Mouse (Mus musculus): Measurements from ENCODE around the gene Hoxd8. TPM values are rescaled to one million over a fixed set of nuclear protein-coding genes. Genes with fewer than 3 reads are reported as not detected.
A peak's percentile ranks its signal among the peaks of the same experiment; 100 is the strongest.

Gene Hoxd8
- polyA plus RNA-seq, 1 experiment from 2014 or later = 1.3 TPM

DNA sequence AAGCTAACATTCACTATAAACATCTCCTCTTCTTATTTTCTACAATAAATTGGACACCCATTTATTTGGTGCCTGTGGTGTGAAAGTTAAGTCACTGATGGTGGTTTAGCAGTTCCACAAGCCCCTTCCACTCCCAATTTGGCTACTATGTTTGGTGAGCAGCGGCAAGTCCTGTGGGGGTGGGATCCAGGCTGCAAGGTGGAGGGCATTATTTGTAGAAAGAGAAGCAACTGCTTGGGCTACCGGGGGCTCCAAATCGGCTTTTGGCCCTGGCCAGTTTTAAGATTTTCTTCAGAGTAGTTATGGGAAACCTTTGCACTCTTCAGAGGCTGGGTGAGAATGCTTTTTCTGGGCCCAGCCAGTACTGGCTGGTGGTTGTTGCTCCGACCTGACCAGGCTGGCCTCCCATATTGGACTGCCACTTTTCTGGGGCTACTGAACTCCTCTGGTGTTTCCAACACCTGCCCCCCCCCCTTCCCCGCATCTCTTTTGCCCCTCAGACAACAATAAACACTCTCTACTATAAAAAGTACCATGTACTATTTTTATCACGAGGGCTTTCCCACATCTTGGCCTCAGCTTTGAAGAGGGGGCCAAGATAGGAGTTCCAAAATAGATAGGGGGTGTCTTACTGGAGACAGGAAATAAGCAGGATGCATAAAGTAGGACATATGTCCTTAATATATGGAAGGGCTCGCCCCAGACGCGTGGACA is 27.5 kb downstream of the Hoxd8 start:
- TF ChIP-seq EP300 (optimal IDR thresholded peaks at IDR 0.05) (no peak), CTCF (IDR thresholded peaks at IDR 0.05; ENCODE audit: low read depth) (no peak)
- ATAC-seq (ENCODE audit: low FRiP score, low TSS enrichment) = no peak
- H3K4me3 ChIP-seq (ENCODE audit: low read depth, low read length) = no peak overlapping the region
- H3K9me3 ChIP-seq (ENCODE audit: control insufficient read depth, low read length) = no peaks in the 10 kb centered on the region
- H3K4me1 ChIP-seq (replicated peaks; ENCODE audit: control insufficient read depth, insufficient read depth) = no peaks in the 10 kb centered on the region
- peaks cover 24% of the 10 kb centered on the region for H3K27me3 ChIP-seq (ENCODE audit: control insufficient read depth, insufficient read depth, low read length)
- 20% methylated on average over 9 of the region's 9 CpGs for WGBS
- no peak for DNase-seq (ENCODE audit: low spot score)
- H3K27ac ChIP-seq (replicated peaks) = no peak overlapping the region
- H3K4me2 ChIP-seq (replicated peaks; ENCODE audit: low read depth) = no peak overlapping the region
- H3K36me3 ChIP-seq (ENCODE audit: control insufficient read depth, insufficient read depth, low read length) = no peaks in the 10 kb centered on the region
- no peak overlapping the region for H3K9ac ChIP-seq (ENCODE audit: low read length)

DNA sequence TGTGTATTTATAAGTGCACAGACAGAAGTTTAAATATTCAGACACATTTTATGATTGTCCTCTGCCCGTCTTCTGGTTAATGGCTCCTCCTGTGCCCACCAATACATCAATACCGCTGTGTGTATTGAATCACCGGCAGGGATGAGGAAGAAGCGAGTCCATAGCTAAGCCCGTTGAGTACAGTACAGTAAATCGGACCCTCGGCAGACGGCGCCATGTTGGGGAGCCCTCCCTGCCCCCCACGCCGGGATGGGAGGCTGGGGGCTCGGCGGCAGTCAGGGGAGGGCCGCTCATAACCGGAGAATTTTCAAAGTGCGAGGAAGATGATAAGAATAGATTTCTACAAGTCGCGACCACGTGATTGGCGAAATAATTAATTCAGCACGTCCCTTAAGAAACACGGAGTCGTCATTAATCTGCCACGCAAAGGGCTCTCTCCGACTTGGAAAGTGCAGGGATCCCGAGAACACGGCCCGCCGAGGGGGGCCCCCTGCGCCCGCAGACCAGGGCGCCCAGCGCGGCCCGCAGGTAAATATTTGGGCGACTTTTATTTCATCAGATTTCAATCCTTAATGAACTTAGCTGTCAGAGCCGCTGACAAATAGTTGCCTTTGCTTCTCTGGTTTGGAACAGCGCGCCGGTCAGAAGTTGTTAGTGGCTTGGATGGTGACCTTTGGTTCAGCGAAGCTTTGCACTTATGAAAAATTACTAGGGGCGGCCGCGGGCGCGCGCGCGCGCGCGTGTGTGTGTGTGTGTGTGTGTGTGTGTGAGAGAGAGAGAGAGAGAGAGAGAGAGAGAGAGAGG is 28.3 kb downstream of the Hoxd8 start:
- Histone ChIP-seq H3K4me1 (replicated peaks; ENCODE audit: control insufficient read depth, insufficient read depth) (no peaks in the 10 kb centered on the region), H3K27me3 (ENCODE audit: control insufficient read depth, insufficient read depth, low read length) (peaks cover 28% of the 10 kb centered on the region), H3K9me3 (ENCODE audit: control insufficient read depth, low read length) (no peaks in the 10 kb centered on the region), H3K4me2 (replicated peaks; ENCODE audit: low read depth) (peak overlapping the region; percentile 25), H3K36me3 (ENCODE audit: control insufficient read depth, insufficient read depth, low read length) (no peaks in the 10 kb centered on the region), H3K27ac (replicated peaks) (no peak overlapping the region), H3K9ac (ENCODE audit: low read length) (no peak overlapping the region), H3K4me3 (ENCODE audit: low read depth, low read length) (peak overlapping the region; percentile 19)
- WGBS = 3% methylated on average over 52 of the region's 52 CpGs
- no peak for DNase-seq (ENCODE audit: low spot score)
- ATAC-seq (ENCODE audit: low FRiP score, low TSS enrichment) = no peak
- no peak for TF ChIP-seq EP300 (optimal IDR thresholded peaks at IDR 0.05)
- TF ChIP-seq CTCF (IDR thresholded peaks at IDR 0.05; ENCODE audit: low read depth) = no peak

DNA sequence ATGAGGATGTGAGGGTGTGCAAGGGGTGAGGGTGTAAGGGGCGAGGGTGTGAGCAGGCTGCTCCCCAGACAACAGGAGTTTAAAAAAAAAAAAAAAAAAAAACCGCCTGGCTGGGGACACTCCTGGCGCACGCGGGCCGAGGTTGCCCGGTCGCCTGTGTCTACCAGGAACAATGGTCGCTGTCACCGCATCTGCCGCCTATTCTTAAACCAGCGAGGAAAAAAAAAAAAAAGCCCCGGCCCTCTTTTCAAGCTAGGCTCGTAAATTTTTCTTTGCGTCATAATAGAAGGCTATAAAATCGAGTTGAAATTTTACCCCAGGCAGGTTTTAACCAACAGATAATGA is 28.9 kb downstream of the Hoxd8 start:
- Histone ChIP-seq H3K27me3 (ENCODE audit: control insufficient read depth, insufficient read depth, low read length) (peaks cover 34% of the 10 kb centered on the region), H3K4me3 (ENCODE audit: low read depth, low read length) (no peak overlapping the region), H3K36me3 (ENCODE audit: control insufficient read depth, insufficient read depth, low read length) (no peaks in the 10 kb centered on the region), H3K4me1 (replicated peaks; ENCODE audit: control insufficient read depth, insufficient read depth) (no peaks in the 10 kb centered on the region), H3K4me2 (replicated peaks; ENCODE audit: low read depth) (no peak overlapping the region), H3K9me3 (ENCODE audit: control insufficient read depth, low read length) (no peaks in the 10 kb centered on the region), H3K9ac (ENCODE audit: low read length) (no peak overlapping the region), H3K27ac (replicated peaks) (no peak overlapping the region)
- ATAC-seq (ENCODE audit: low FRiP score, low TSS enrichment) (no peak), DNase-seq (ENCODE audit: low spot score) (no peak)
- TF ChIP-seq CTCF (IDR thresholded peaks at IDR 0.05; ENCODE audit: low read depth) = no peak
- no peak for TF ChIP-seq EP300 (optimal IDR thresholded peaks at IDR 0.05)
- WGBS = 5% methylated on average over 14 of the region's 16 CpGs

DNA sequence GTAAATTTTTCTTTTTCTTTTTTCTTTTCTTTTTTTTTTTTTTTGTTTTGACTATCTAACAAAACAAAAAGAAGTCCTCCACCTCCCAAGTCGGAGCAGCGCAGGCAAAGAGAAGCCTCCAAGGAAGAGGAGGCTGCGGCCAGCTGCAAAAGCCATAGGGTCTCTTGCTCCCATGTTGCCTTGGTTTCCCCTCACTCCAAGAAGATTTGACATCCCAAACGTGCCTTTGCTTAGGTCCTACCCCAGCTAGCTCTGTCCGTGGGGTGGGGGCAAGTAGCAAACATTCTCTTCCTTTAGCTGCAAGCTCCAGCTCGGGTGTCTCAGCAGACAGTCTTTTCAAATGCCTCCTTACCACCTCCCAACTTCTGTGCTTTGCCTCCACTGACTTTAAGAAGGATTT is 29.4 kb downstream of the Hoxd8 start:
- H3K9ac ChIP-seq (ENCODE audit: low read length) = no peak overlapping the region
- peaks cover 36% of the 10 kb centered on the region for H3K27me3 ChIP-seq (ENCODE audit: control insufficient read depth, insufficient read depth, low read length)
- ATAC-seq (ENCODE audit: low FRiP score, low TSS enrichment) = no peak
- TF ChIP-seq CTCF (IDR thresholded peaks at IDR 0.05; ENCODE audit: low read depth) = no peak
- TF ChIP-seq EP300 (optimal IDR thresholded peaks at IDR 0.05) = no peak
- no peaks in the 10 kb centered on the region for H3K4me1 ChIP-seq (replicated peaks; ENCODE audit: control insufficient read depth, insufficient read depth)
- H3K4me3 ChIP-seq (ENCODE audit: low read depth, low read length) = no peak overlapping the region
- H3K27ac ChIP-seq (replicated peaks) = no peak overlapping the region
- no peak for DNase-seq (ENCODE audit: low spot score)
- 19% methylated on average over 6 of the region's 6 CpGs for WGBS
- no peak overlapping the region for H3K4me2 ChIP-seq (replicated peaks; ENCODE audit: low read depth)
- H3K36me3 ChIP-seq (ENCODE audit: control insufficient read depth, insufficient read depth, low read length) = no peaks in the 10 kb centered on the region
- no peaks in the 10 kb centered on the region for H3K9me3 ChIP-seq (ENCODE audit: control insufficient read depth, low read length)

DNA sequence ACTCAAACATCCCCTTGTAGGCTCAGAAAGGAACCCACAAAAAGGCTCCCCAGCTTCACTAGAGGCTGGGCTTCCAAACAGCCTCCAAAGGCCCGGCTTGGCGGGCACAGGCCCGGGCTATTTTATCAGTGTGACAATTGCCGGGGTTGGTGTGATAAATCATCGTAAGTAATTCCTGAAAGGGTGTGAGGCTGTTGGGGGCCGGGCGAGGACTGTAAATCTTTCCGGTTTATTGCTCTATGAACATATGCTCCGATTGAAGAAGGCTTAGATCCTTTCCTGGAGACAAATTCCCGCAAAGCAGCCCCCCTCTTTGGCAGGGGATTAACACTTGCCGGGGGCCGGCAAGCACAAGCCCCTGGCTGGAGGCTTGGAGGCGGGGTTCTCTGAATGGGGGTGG is 30.0 kb downstream of the Hoxd8 start:
- no peak overlapping the region for H3K27ac ChIP-seq (replicated peaks)
- DNase-seq (ENCODE audit: low spot score) (no peak), ATAC-seq (ENCODE audit: low FRiP score, low TSS enrichment) (no peak)
- no peaks in the 10 kb centered on the region for H3K36me3 ChIP-seq (ENCODE audit: control insufficient read depth, insufficient read depth, low read length)
- 12% methylated on average over 13 of the region's 13 CpGs for WGBS
- peaks cover 41% of the 10 kb centered on the region for H3K27me3 ChIP-seq (ENCODE audit: control insufficient read depth, insufficient read depth, low read length)
- no peak overlapping the region for H3K4me3 ChIP-seq (ENCODE audit: low read depth, low read length)
- H3K4me2 ChIP-seq (replicated peaks; ENCODE audit: low read depth) = no peak overlapping the region
- H3K9me3 ChIP-seq (ENCODE audit: control insufficient read depth, low read length) = no peaks in the 10 kb centered on the region
- TF ChIP-seq CTCF (IDR thresholded peaks at IDR 0.05; ENCODE audit: low read depth) = no peak
- no peak for TF ChIP-seq EP300 (optimal IDR thresholded peaks at IDR 0.05)
- no peaks in the 10 kb centered on the region for H3K4me1 ChIP-seq (replicated peaks; ENCODE audit: control insufficient read depth, insufficient read depth)
- no peak overlapping the region for H3K9ac ChIP-seq (ENCODE audit: low read length)

Data from stomach, postnatal 0 days (tissue).